Mouse (Mus musculus): ENCODE data around the gene Rapgef1. TPM values are rescaled to one million over a fixed set of nuclear protein-coding genes. Genes with fewer than 3 reads are reported as not detected.

Gene Rapgef1
- total and polyA plus RNA-seq, 2 experiments from 2014 or later = 13.7 to 94.0 TPM

DNA sequence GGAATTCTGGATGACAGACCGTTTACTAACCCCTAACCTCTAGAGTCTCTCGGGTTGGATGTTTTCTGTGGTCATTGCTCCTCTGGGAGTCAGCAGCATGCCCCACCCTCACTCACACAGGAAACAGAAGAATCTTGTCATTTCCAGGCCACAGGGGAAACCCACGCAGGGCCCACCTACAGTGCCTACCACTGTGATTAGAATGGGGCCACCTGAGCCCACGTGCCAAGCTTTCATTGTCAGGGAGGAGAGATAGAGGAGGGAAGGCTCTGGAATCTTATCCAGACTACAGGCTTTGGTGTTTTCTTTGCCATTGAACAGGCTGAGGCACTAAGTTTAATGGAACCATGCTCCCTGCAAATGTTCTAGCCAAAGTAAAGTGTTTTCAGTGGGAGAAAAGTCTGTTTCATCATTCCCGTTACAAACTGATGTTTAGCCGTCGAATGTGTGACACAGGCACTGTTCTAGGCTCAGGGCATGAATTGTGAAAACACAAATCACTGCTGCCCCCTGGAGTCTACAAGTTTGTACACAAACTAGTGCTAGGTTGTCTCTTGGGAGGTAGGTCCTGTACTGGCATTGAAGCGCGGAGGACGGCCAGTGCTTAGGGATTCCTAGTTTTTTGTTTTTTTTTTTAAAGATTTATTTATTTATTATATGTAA, 30.4 kb downstream of the Rapgef1 start:
- 80% methylated on average over 10 of the region's 10 CpGs for WGBS
- Histone ChIP-seq H3K4me1 (ENCODE audit: insufficient read depth, low read length) (no peaks in the 10 kb centered on the region), H3K36me3 (ENCODE audit: insufficient read depth, low read length) (no peaks in the 10 kb centered on the region), H3K27me3 (ENCODE audit: insufficient read depth, low read length) (no peaks in the 10 kb centered on the region), H3K4me2 (ENCODE audit: low read depth, low read length) (no peak overlapping the region), H3K9ac (replicated peaks; ENCODE audit: low read length) (no peak overlapping the region), H3K27ac (no peak overlapping the region), H3K9me3 (ENCODE audit: low read length) (no peaks in the 10 kb centered on the region), H3K4me3 (ENCODE audit: low read length) (no peak overlapping the region)
- TF ChIP-seq CTCF (IDR thresholded peaks at IDR 0.05; ENCODE audit: low read depth) = peak; percentile 45
- DNase-seq (ENCODE audit: low spot score) (peak; percentile 14), ATAC-seq (no peak)

DNA sequence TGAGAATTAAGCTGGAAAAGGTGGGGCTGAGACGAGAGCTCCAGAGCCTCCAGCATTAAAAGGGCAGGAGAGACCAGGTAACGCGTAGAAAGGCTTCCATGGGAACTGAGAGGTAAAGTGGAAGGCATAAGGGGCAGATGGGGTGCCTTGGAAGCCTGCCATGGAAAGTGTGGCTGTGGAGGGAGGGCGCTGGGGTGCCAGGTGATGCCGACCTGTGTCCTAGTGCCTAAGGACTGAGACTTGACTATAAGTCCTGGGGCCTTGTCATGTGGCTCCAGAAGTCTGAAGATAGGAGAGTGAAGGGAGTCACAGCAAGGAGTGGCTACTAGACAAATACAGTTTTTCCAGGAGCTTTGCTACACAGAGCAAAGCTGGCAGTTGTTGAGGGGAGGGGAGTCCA, 32.4 kb downstream of the Rapgef1 start:
- H3K9me3 ChIP-seq (ENCODE audit: low read length) = no peaks in the 10 kb centered on the region
- no peak for ATAC-seq
- H3K4me3 ChIP-seq (ENCODE audit: low read length) = no peak overlapping the region
- H3K27ac ChIP-seq = no peak overlapping the region
- H3K4me1 ChIP-seq (ENCODE audit: insufficient read depth, low read length) = no peaks in the 10 kb centered on the region
- WGBS = 80% methylated on average over 5 of the region's 5 CpGs
- no peaks in the 10 kb centered on the region for H3K27me3 ChIP-seq (ENCODE audit: insufficient read depth, low read length)
- H3K4me2 ChIP-seq (ENCODE audit: low read depth, low read length) = no peak overlapping the region
- no peak for TF ChIP-seq CTCF (IDR thresholded peaks at IDR 0.05; ENCODE audit: low read depth)
- no peaks in the 10 kb centered on the region for H3K36me3 ChIP-seq (ENCODE audit: insufficient read depth, low read length)
- H3K9ac ChIP-seq (replicated peaks; ENCODE audit: low read length) = no peak overlapping the region
- DNase-seq (ENCODE audit: low spot score) = no peak

DNA sequence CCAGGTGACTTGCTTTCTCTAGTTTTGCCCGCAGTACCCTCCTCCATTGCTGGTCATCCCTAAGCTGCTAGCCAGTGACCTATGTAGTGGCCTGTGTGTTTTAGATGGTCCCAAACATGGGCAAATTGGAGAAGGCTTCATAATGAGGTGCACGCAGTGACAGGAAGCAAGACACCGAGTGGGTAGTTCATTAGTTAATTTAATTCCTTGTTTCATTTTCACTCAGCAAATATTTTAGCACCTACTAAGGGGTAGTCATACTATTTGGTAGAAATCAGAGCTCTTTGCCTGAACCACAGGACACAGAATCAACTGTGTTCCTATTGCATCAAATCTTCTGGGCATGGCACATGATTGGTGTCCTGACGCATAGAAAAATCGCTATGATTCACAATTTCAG, 35.9 kb downstream of the Rapgef1 start:
- no peaks in the 10 kb centered on the region for H3K27me3 ChIP-seq (ENCODE audit: insufficient read depth, low read length)
- no peak overlapping the region for H3K4me2 ChIP-seq (ENCODE audit: low read depth, low read length)
- DNase-seq (ENCODE audit: low spot score) = no peak
- no peaks in the 10 kb centered on the region for H3K4me1 ChIP-seq (ENCODE audit: insufficient read depth, low read length)
- H3K27ac ChIP-seq = no peak overlapping the region
- ATAC-seq = no peak
- H3K36me3 ChIP-seq (ENCODE audit: insufficient read depth, low read length) = no peaks in the 10 kb centered on the region
- no peak overlapping the region for H3K4me3 ChIP-seq (ENCODE audit: low read length)
- H3K9me3 ChIP-seq (ENCODE audit: low read length) = no peaks in the 10 kb centered on the region
- H3K9ac ChIP-seq (replicated peaks; ENCODE audit: low read length) = no peak overlapping the region
- WGBS = 96% methylated on average over 5 of the region's 5 CpGs
- no peak for TF ChIP-seq CTCF (IDR thresholded peaks at IDR 0.05; ENCODE audit: low read depth)

DNA sequence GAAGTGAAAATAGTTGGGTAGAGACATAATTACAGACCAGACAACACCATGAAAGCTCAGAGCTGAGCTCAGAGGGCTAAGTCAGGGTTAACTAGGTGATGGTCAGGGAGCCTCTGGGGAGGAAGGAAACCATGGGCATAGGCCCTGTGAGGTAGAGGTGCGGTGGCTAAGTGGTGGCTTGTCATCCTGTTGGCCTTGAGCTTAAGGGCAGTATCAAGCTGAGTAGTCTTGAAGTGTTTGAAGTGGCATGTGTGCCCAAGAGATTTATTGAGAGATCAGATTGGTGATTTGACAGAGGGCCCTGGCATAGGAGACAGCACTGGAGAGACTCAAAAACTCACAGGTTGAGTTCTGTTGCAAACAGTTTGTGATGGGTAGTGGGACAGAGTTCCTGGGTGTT, 36.6 kb downstream of the Rapgef1 start:
- DNase-seq (ENCODE audit: low spot score) = no peak
- Histone ChIP-seq H3K9me3 (ENCODE audit: low read length) (no peaks in the 10 kb centered on the region), H3K4me2 (ENCODE audit: low read depth, low read length) (no peak overlapping the region), H3K4me3 (ENCODE audit: low read length) (no peak overlapping the region), H3K27me3 (ENCODE audit: insufficient read depth, low read length) (no peaks in the 10 kb centered on the region), H3K4me1 (ENCODE audit: insufficient read depth, low read length) (no peaks in the 10 kb centered on the region), H3K36me3 (ENCODE audit: insufficient read depth, low read length) (no peaks in the 10 kb centered on the region), H3K27ac (no peak overlapping the region), H3K9ac (replicated peaks; ENCODE audit: low read length) (no peak overlapping the region)
- no peak for TF ChIP-seq CTCF (IDR thresholded peaks at IDR 0.05; ENCODE audit: low read depth)
- 92% methylated on average over 1 of the region's 1 CpGs for WGBS
- no peak for ATAC-seq

DNA sequence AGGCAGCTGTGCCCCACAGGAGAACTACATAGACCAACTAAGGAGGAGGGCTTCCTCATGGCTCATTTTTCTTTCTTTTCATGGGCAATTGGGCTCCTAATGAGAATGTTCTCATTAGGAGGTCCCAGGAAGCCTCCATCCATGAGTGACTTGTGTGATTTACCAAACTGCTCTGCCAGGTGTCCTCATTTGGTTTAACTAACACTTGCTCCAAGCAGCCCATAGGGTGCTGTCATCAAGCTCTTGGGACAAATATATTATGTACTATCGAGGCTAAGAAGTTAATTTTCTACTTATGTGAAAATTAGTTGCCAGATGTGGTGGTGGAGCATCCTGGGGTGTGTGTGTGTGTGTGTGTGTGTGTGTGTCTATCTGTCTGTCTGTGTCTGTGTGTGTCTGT, 37.6 kb downstream of the Rapgef1 start:
- no peaks in the 10 kb centered on the region for H3K36me3 ChIP-seq (ENCODE audit: insufficient read depth, low read length)
- ATAC-seq = no peak
- no peaks in the 10 kb centered on the region for H3K4me1 ChIP-seq (ENCODE audit: insufficient read depth, low read length)
- no peak overlapping the region for H3K27ac ChIP-seq
- H3K9me3 ChIP-seq (ENCODE audit: low read length) = no peaks in the 10 kb centered on the region
- H3K4me2 ChIP-seq (ENCODE audit: low read depth, low read length) = no peak overlapping the region
- WGBS = 59% methylated on average over 1 of the region's 1 CpGs
- no peak overlapping the region for H3K4me3 ChIP-seq (ENCODE audit: low read length)
- no peaks in the 10 kb centered on the region for H3K27me3 ChIP-seq (ENCODE audit: insufficient read depth, low read length)
- no peak for TF ChIP-seq CTCF (IDR thresholded peaks at IDR 0.05; ENCODE audit: low read depth)
- no peak overlapping the region for H3K9ac ChIP-seq (replicated peaks; ENCODE audit: low read length)
- no peak for DNase-seq (ENCODE audit: low spot score)

DNA sequence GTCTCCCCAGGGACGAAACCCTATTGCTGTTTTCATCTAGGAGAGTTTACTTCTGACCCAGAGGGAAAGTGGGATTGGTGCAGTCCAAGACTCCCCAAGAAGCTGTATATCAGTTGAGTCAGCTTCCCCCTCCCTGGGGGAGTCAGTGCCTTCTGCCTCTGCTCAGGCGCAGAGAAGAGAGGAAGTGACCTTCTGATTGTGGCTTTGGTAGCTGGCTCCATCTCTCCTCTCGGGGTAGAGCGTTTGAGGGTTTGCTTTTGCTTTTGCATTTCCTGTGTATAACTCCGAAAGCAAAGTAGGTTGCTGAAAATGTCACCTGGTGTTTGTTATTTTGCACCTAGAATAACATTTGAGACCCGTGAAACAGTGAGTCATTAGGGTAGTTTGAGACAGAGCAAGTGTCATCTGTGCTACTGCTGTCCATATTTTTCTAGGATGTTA, 42.3 kb downstream of the Rapgef1 start:
- no peak for TF ChIP-seq CTCF (IDR thresholded peaks at IDR 0.05; ENCODE audit: low read depth)
- WGBS = 83% methylated on average over 6 of the region's 6 CpGs
- Histone ChIP-seq H3K27me3 (ENCODE audit: insufficient read depth, low read length) (no peaks in the 10 kb centered on the region), H3K9me3 (ENCODE audit: low read length) (no peaks in the 10 kb centered on the region), H3K9ac (replicated peaks; ENCODE audit: low read length) (no peak overlapping the region), H3K4me2 (ENCODE audit: low read depth, low read length) (no peak overlapping the region), H3K4me3 (ENCODE audit: low read length) (no peak overlapping the region), H3K4me1 (ENCODE audit: insufficient read depth, low read length) (peaks cover 5% of the 10 kb centered on the region; the same call in 1 of the 2 replicates), H3K27ac (no peak overlapping the region), H3K36me3 (ENCODE audit: insufficient read depth, low read length) (no peaks in the 10 kb centered on the region)
- DNase-seq (ENCODE audit: low spot score) (no peak), ATAC-seq (no peak)

DNA sequence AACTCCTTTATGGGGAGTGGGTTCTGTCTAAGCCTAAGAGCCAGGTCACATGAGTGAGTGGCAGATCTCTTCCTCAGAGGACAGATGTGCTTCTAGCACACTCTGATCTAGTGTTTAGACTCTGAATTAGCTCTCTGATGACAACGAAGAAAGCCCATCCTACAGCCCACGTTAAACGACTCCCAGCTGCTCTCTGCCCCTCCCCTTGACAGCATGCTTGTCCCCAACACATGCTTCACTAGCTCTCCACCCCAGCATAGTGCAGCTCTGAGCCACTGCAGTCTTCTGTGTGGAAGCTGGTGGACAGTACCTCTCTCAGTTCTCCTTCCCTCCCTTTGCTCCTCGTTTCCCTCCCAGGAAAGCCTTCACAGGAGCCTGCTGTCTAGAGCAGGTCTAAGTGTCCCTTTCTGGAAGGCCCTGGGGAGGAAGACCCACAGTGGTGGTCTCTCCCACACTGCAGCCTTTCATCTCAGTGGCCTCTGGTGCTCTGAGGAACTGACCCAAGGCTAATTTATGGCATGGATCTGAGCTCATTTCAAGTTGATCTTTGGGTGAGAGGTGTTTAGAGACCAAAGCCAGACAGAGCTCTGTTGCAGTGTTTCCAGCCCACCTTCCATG, 43.8 kb downstream of the Rapgef1 start:
- TF ChIP-seq CTCF (IDR thresholded peaks at IDR 0.05; ENCODE audit: low read depth) = no peak
- no peak for DNase-seq (ENCODE audit: low spot score)
- Histone ChIP-seq H3K36me3 (ENCODE audit: insufficient read depth, low read length) (no peaks in the 10 kb centered on the region), H3K9me3 (ENCODE audit: low read length) (no peaks in the 10 kb centered on the region), H3K4me3 (ENCODE audit: low read length) (no peak overlapping the region), H3K27ac (no peak overlapping the region), H3K27me3 (ENCODE audit: insufficient read depth, low read length) (no peaks in the 10 kb centered on the region), H3K9ac (replicated peaks; ENCODE audit: low read length) (no peak overlapping the region), H3K4me2 (ENCODE audit: low read depth, low read length) (no peak overlapping the region; the same call in 1 of the 2 replicates), H3K4me1 (ENCODE audit: insufficient read depth, low read length) (peaks cover 15% of the 10 kb centered on the region; the same call in 1 of the 2 replicates)
- ATAC-seq = peak; percentile 55; the same call in 1 of the 2 replicates
- 25% methylated on average over 4 of the region's 4 CpGs for WGBS
